Mouse (Mus musculus) mature B cell (primary cell): ENCODE results near the gene Gm17617.

Experiments
- in situ Hi-C: fragments of 300-500 bp; cut with MboI; formaldehyde crosslinking; loops from 2 replicates; pipeline ENCODE4 v1.14.3; 2019

Gene Gm17617

GRCm38 (mm10) chr13:55133448-55133847, at the start of gene Gm17617:
Gene Gm17617 (minus strand): TSS chr13:55133548.
- in situ Hi-C loops = no loop called here

GRCm38 (mm10) chr13:55182173-55182894, 49.0 kb upstream of the Gm17617 start:
- in situ Hi-C loops = no loop called here

- in situ Hi-C loops = no loop called here
Measured at GRCm38 (mm10) chr13:55181786-55182172, 48.4 kb upstream of the Gm17617 start.

GRCm38 (mm10) chr13:55179591-55179990, 46.2 kb upstream of the Gm17617 start:
- in situ Hi-C loops = loop anchor here (10.0 kb wide), 1 partner anchor 375 kb away; no protein-coding TSS in a partner anchor

GRCm38 (mm10) chr13:55178556-55178955, 45.2 kb upstream of the Gm17617 start:
- in situ Hi-C loops = loop anchor here (10.0 kb wide), 1 partner anchor 374 kb away; no protein-coding TSS in a partner anchor

- in situ Hi-C loops = loop anchor here (10.0 kb wide), 1 partner anchor 373 kb away; no protein-coding TSS in a partner anchor
Measured at GRCm38 (mm10) chr13:55177903-55178496, 44.7 kb upstream of the Gm17617 start.

- in situ Hi-C loops = loop anchor here (10.0 kb wide), 1 partner anchor 371 kb away; no protein-coding TSS in a partner anchor
Measured at GRCm38 (mm10) chr13:55176265-55176664, 42.9 kb upstream of the Gm17617 start.

- in situ Hi-C loops = loop anchor here (10.0 kb wide), 1 partner anchor 370 kb away; no protein-coding TSS in a partner anchor
Measured at GRCm38 (mm10) chr13:55174347-55174746, 41.0 kb upstream of the Gm17617 start.

- in situ Hi-C loops = loop anchor here (10.0 kb wide), 1 partner anchor 368 kb away; no protein-coding TSS in a partner anchor
Measured at GRCm38 (mm10) chr13:55172336-55172770, 39.0 kb upstream of the Gm17617 start.

- in situ Hi-C loops = loop anchor here (10.0 kb wide), 1 partner anchor 367 kb away; no protein-coding TSS in a partner anchor
Measured at GRCm38 (mm10) chr13:55171517-55172335, 38.4 kb upstream of the Gm17617 start.

GRCm38 (mm10) chr13:55168958-55169369, 35.6 kb upstream of the Gm17617 start:
- in situ Hi-C loops = no loop called here

- in situ Hi-C loops = no loop called here
Measured at GRCm38 (mm10) chr13:55168255-55168654, 34.9 kb upstream of the Gm17617 start.

- in situ Hi-C loops = no loop called here
Measured at GRCm38 (mm10) chr13:55167798-55168197, 34.5 kb upstream of the Gm17617 start.

- in situ Hi-C loops = no loop called here
Measured at GRCm38 (mm10) chr13:55166806-55167725, 33.7 kb upstream of the Gm17617 start.

GRCm38 (mm10) chr13:55165831-55166339, 32.5 kb upstream of the Gm17617 start:
- in situ Hi-C loops = no loop called here

GRCm38 (mm10) chr13:55163553-55163952, 30.2 kb upstream of the Gm17617 start:
- in situ Hi-C loops = no loop called here

- in situ Hi-C loops = no loop called here
Measured at GRCm38 (mm10) chr13:55162365-55162764, 29.0 kb upstream of the Gm17617 start.

- in situ Hi-C loops = no loop called here
Measured at GRCm38 (mm10) chr13:55153951-55154350, 20.6 kb upstream of the Gm17617 start.

- in situ Hi-C loops = no loop called here
Measured at GRCm38 (mm10) chr13:55152621-55153415, 19.5 kb upstream of the Gm17617 start, which contains the start of gene Fgfr4. Gene Fgfr4 (plus strand): TSS chr13:55152640.

- in situ Hi-C loops = no loop called here
Measured at GRCm38 (mm10) chr13:55140271-55140670, 6.9 kb upstream of the Gm17617 start.
